Mouse (Mus musculus) ES-E14 (cell line): ENCODE results near the gene 1700020D05Rik. TPM values are rescaled to one million over a fixed set of nuclear protein-coding genes. Genes with fewer than 3 reads are reported as not detected.
A peak's percentile ranks its signal among the peaks of the same experiment; 100 is the strongest.

Experiments
- DNase-seq: peaks from one replicate; pipeline ENCODE4 v3.0.0-alpha.2; 2013; ENCODE audit warnings: low read depth, low spot score
- H3K27ac ChIP-seq: 2 replicates; pipeline ENCODE4 v1.5.1; 2012; ENCODE audit warnings: low read depth, mild to moderate bottlenecking, low read length, moderate library complexity, mixed read lengths; ENCODE audit not compliant: poor library complexity, insufficient read depth, severe bottlenecking
- H3K36me3 ChIP-seq: 2 replicates; pipeline ENCODE4 v1.6.1; 2012; ENCODE audit warnings: mild to moderate bottlenecking, low read length, moderate library complexity, mixed read lengths; ENCODE audit not compliant: control insufficient read depth, poor library complexity, insufficient read depth, severe bottlenecking
- H3K4me1 ChIP-seq, 2 experiments: fragments of 150-350 bp in 1 of 2; sonication (generic) in 1 of 2; 2 replicates each; pipeline ENCODE4 v1.6.1; 2012; ENCODE audit warnings: low read length in 2 of 2, mild to moderate bottlenecking in 1 of 2, mixed read lengths in 1 of 2; ENCODE audit not compliant: control insufficient read depth in 2 of 2, insufficient read depth in 2 of 2, poor library complexity in 1 of 2
- H3K4me3 ChIP-seq, 2 experiments: fragments of 150-350 bp in 1 of 2; sonication (generic) in 1 of 2; 2 replicates each; pipeline ENCODE4 v1.5.1; 2012; ENCODE audit warnings: low read length in 2 of 2, low read depth in 1 of 2, mild to moderate bottlenecking in 1 of 2, mixed read lengths in 1 of 2; ENCODE audit not compliant: insufficient read depth in 1 of 2, poor library complexity in 1 of 2, severe bottlenecking in 1 of 2
- H3K9ac ChIP-seq: 2 replicates; pipeline ENCODE4 v1.6.1; 2012; ENCODE audit warnings: low read depth, mild to moderate bottlenecking, low read length, mixed read lengths; ENCODE audit not compliant: poor library complexity, insufficient read depth, severe bottlenecking
- H3K9me3 ChIP-seq: fragments of 150-350 bp; sonication (generic); 2 replicates; pipeline ENCODE4 v1.6.1; 2012; ENCODE audit warnings: low read depth, mild to moderate bottlenecking, low read length; ENCODE audit not compliant: control insufficient read depth, insufficient read depth
- CHD2 ChIP-seq: IDR thresholded peaks from 2 replicates; pipeline ENCODE4 v1.6.1; 2014; ENCODE audit warnings: mild to moderate bottlenecking, low read depth, low read length, inconsistent platforms
- HCFC1 ChIP-seq: IDR thresholded peaks from 2 replicates; pipeline ENCODE4 v1.6.1; 2012; ENCODE audit warnings: low read length, inconsistent platforms, borderline replicate concordance; ENCODE audit not compliant: insufficient read depth
- MAFK ChIP-seq: IDR thresholded peaks from 2 replicates; pipeline ENCODE4 v1.6.1; 2014; ENCODE audit warnings: mild to moderate bottlenecking, low read depth, low read length, inconsistent platforms; ENCODE audit not compliant: insufficient read depth
- ZC3H11A ChIP-seq: IDR thresholded peaks from 2 replicates; pipeline ENCODE4 v1.6.1; 2012; ENCODE audit warnings: low read depth, mild to moderate bottlenecking, inconsistent platforms, low read length, borderline replicate concordance
- ZNF384 ChIP-seq: IDR thresholded peaks from 2 replicates; pipeline ENCODE4 v1.6.1; 2012; ENCODE audit warnings: low read depth, low read length, inconsistent platforms
- in situ Hi-C, 2 experiments: fragments of 600-800 bp; cut with MboI; formaldehyde crosslinking; loops; one replicate each; pipeline ENCODE4 v1.15.1; 2025; ENCODE audit warnings: low sequenced_read_pairs in 2 of 2, inconsistent platforms in 1 of 2; ENCODE audit not compliant: unreplicated experiment in 2 of 2
- total RNA-seq: library from RNA; depleted of rRNA; stranded (reverse); fragments of 300-350 nt; gene quantifications from 2 replicates; pipeline ENCODE4 v1.2.3, GENCODE M21; 2012

1700020D05Rik gene
- total RNA-seq, 1 experiment, result 1.7 TPM

DNA sequence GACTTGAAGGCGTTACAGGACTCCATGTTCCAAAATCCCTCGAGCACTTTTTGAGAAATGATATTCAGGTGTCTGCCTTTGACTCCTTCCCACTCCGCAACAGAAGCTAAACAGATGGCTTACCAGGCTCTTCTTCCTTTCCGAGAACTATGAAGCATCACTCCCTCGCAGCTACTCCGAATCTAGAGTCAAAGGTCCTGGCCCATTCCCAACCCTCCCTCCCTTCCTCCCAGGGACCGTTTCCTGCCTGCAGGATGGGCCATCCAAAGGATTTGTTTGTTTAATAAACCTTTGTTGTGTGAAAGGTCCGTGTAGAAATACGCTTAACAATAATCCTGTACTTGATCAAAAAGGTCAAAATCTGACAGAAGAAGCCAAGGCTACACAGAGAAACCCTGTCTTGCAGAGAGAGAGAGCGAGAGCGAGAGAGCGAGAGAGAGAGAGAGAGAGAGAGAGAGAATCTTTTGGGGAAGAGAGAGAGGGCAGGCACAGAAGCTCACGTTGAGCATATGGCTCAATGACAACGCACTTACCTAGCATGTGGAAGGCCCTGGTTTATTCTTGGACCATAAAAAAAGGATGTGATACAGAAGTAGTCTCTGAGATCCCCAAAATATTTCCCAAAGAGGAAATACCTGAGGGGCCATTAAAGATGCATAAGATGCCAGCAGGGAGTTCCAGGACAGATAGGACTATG lies 45.7 kb downstream of the 1700020D05Rik start, which contains the start of gene Ccdc85b:
Gene Ccdc85b, minus strand, starts transcription at position 149 of the 697 bp plus-strand sequence.
- H3K9ac ChIP-seq, result peak within 1 kb of the TSS; percentile 81
- H3K9me3 ChIP-seq, result no peaks in the 10 kb centered on the region
- peak within 1 kb of the TSS; percentile 77 to 96 for H3K4me3 ChIP-seq
- peaks cover 11% of the 10 kb centered on the region; the same call in 1 of the 2 replicates for H3K36me3 ChIP-seq
- no peak within 1 kb of the TSS for H3K27ac ChIP-seq
- TF ChIP-seq HCFC1 (no peak), CHD2 (no peak)
- H3K4me1 ChIP-seq, result peaks cover 2 to 9% of the 10 kb centered on the region in 2 experiments; a peak in 3 of 4 replicates
- in situ Hi-C loops, result no loop called here
- DNase-seq, result no peak

DNA sequence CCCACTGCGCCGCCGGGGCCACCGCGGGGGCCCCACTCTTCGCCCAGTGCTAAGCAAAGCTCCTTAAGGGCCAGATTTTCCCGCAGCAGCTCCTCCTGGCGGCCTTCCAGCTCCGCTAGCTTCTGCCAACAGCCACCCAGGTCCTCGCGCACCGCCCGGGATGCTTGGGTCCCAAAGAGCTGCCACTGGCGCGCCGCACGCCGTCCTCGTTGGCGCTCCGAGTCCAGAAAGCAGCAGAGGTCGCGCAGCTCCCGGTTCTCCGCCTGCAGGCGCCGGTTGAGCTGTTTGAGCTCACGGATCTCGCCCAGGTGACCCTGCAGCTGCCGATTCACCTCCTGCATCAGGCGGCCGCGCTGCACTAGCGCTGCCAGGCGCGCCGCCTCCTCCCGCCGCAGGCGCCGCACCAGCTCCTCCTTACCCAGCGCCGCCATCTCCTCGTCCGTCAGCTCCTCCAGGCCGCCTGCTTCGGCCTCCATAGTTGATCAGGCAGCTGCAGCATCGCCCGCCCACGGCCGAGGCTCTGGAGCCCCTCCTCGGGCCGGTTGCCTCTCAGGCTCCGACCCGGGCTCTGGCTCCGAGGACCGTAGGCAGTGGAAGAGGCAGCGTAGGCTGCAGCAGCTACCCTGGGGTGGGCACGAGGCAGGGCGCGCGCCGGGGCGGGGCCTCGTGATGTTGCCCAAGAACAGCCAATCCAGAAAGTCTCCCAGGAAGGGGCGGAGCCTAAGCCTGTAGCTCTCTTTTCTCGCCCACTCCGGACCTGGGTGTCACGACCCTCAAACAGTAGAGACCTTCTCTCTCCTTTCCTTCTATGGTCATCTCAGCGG lies 46.5 kb downstream of the 1700020D05Rik start:
- H3K4me3 ChIP-seq, result peak overlapping the region; percentile 77 to 96
- no peaks in the 10 kb centered on the region for H3K9me3 ChIP-seq
- H3K36me3 ChIP-seq, result 0 out of 2 replicates have a peak, but pooled peaks cover 5% of the 10 kb centered on the region
- no peak overlapping the region for H3K27ac ChIP-seq
- H3K4me1 ChIP-seq, result peaks cover 2 to 9% of the 10 kb centered on the region in 2 experiments; a peak in 3 of 4 replicates
- DNase-seq, result peak; percentile 91
- H3K9ac ChIP-seq, result peak overlapping the region; percentile 81
- TF ChIP-seq HCFC1, result no peak
- TF ChIP-seq ZNF384, result no peak
- TF ChIP-seq MAFK, result no peak
- no peak for TF ChIP-seq CHD2
- TF ChIP-seq ZC3H11A, result no peak
- in situ Hi-C loops, result no loop called here

DNA sequence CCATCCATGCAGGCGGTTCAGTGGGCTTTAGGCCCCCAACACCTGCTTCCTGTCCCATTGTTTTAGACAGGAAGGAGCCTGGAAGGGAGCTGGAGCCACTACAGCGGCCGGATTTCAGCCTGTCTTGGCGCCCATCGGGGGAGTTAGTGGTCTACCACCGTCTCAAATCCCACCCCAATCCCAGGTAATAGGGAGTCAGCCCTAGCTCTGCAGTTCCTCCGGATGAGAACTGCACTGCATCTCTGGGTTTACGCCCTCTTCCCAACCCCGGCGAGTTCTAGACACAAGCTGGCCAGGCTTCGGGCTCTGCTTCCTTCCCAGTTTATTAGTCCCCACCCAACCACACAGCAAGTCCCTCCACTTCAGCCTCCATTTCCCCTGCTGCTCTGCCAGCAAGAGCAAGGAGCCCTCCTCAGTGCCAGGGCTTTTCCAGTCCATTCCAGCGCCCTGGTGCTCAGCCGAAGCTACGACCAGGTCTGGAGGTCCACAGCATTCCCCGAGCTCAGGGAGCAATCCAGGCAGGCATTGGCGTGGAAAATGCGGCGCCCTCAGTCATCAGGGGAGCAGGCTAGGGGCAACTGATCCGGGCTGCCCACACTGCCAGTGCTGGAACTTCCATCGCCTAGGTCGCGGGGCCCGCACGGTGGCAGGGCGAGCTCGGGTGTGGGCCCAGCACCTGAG lies 47.2 kb downstream of the 1700020D05Rik start:
- no peaks in the 10 kb centered on the region for H3K9me3 ChIP-seq
- H3K4me3 ChIP-seq, result peak overlapping the region; percentile 77 to 96
- H3K9ac ChIP-seq, result peak overlapping the region; percentile 81
- TF ChIP-seq CHD2, result no peak
- no peak for TF ChIP-seq MAFK
- no peak for TF ChIP-seq ZC3H11A
- TF ChIP-seq ZNF384, result no peak
- no peak for TF ChIP-seq HCFC1
- DNase-seq, result no peak
- H3K36me3 ChIP-seq, result 0 out of 2 replicates have a peak, but pooled peaks cover 5% of the 10 kb centered on the region
- H3K27ac ChIP-seq, result no peak overlapping the region
- H3K4me1 ChIP-seq, result peaks cover 2 to 9% of the 10 kb centered on the region in 2 experiments; a peak in 3 of 4 replicates
- in situ Hi-C loops, result no loop called here

DNA sequence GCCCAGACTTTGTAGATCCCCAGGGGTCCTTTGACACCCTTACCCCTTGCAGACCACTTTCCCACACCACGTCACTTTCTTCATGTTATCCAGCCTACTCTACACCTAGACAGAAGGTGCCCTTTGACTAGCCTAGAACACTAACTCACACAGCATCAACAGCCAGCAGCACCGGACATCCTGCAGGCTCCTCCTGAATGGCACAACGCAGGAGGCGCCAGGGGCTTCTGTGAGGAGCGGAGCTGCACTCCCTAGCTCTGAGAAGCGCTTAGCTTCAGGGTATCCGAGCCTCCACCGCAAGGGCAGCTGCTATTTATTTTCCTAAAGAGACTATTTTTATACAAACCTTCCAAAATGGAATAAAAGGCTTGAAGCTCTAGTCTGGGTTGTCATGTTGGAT lies 48.0 kb downstream of the 1700020D05Rik start:
- Histone ChIP-seq H3K27ac (no peak overlapping the region), H3K9ac (peak overlapping the region; percentile 81; the same call in 1 of the 2 replicates), H3K4me3 (peak overlapping the region; percentile 77 to 96; a peak in 3 of 4 replicates), H3K4me1 (peaks cover 2 to 9% of the 10 kb centered on the region in 2 experiments; a peak in 3 of 4 replicates), H3K36me3 (0 out of 2 replicates have a peak, but pooled peaks cover 5% of the 10 kb centered on the region), H3K9me3 (no peaks in the 10 kb centered on the region)
- in situ Hi-C loops, result no loop called here
- TF ChIP-seq ZNF384 (no peak), ZC3H11A (no peak), HCFC1 (no peak), MAFK (no peak)
- DNase-seq, result no peak
